Mouse (Mus musculus): Measurements from ENCODE around the gene Ssh1. TPM values are rescaled to one million over a fixed set of nuclear protein-coding genes. Genes with fewer than 3 reads are reported as not detected.

Ssh1 gene
- polyA plus RNA-seq, 1 experiment from 2014 or later, result 14.7 TPM

GRCm38 (mm10) chr5:114024390-114024789 lies 30.7 kb upstream of the Ssh1 start:
- no peak overlapping the region for H3K27ac ChIP-seq
- no peak overlapping the region for H3K9ac ChIP-seq
- 53% methylated on average over 6 of the region's 6 CpGs for WGBS
- peaks cover 9% of the 10 kb centered on the region; the same call in 1 of the 2 replicates for H3K4me1 ChIP-seq
- no peak overlapping the region for H3K4me3 ChIP-seq (replicated peaks)
- no peaks in the 10 kb centered on the region for H3K9me3 ChIP-seq (replicated peaks)
- H3K27me3 ChIP-seq, result no peaks in the 10 kb centered on the region
- no peaks in the 10 kb centered on the region for H3K36me3 ChIP-seq
- no peak overlapping the region for H3K4me2 ChIP-seq
- no peak for ATAC-seq (replicated peaks; ENCODE audit: low FRiP score)

GRCm38 (mm10) chr5:114015121-114015520 lies 21.4 kb upstream of the Ssh1 start:
- WGBS, result 67% methylated on average over 7 of the region's 7 CpGs

DNA sequence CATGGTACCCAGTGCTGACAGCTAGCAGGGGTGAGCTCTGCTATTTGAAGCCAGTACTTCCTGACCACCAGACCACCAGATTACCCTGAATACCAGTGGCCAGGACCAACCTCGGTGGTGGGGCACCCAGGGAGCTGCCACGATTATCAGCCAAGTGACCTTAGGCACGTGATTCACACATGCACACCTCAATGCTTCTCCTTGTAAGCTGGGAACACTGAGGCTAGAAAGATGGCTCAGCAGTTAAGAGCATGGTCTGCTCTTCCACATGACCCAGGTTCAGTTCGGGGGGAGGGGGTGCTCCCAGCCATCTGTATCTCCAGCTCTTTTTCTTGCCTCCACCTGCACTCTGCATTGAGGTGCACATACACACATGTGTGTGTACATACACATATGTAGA lies 15.4 kb upstream of the Ssh1 start:
- no peak overlapping the region for H3K4me3 ChIP-seq (replicated peaks)
- no peaks in the 10 kb centered on the region for H3K36me3 ChIP-seq
- no peak overlapping the region for H3K9ac ChIP-seq
- H3K4me2 ChIP-seq, result no peak overlapping the region
- peaks cover 12% of the 10 kb centered on the region for H3K4me1 ChIP-seq
- H3K27ac ChIP-seq, result no peak overlapping the region
- H3K9me3 ChIP-seq (replicated peaks), result no peaks in the 10 kb centered on the region
- no peak for ATAC-seq (replicated peaks; ENCODE audit: low FRiP score)
- H3K27me3 ChIP-seq, result no peaks in the 10 kb centered on the region
- 66% methylated on average over 4 of the region's 4 CpGs for WGBS

More at GRCm38 (mm10) chr5:114015121-114015520, 21.4 kb upstream of the Ssh1 start:
- H3K4me2 ChIP-seq, result no peak overlapping the region
- H3K27ac ChIP-seq, result no peak overlapping the region
- no peak overlapping the region for H3K9ac ChIP-seq
- H3K36me3 ChIP-seq, result no peaks in the 10 kb centered on the region
- no peaks in the 10 kb centered on the region for H3K4me1 ChIP-seq
- H3K27me3 ChIP-seq, result no peaks in the 10 kb centered on the region
- ATAC-seq (replicated peaks; ENCODE audit: low FRiP score), result no peak
- H3K4me3 ChIP-seq (replicated peaks), result no peak overlapping the region
- no peaks in the 10 kb centered on the region for H3K9me3 ChIP-seq (replicated peaks)

GRCm38 (mm10) chr5:114007753-114008453 lies 14.2 kb upstream of the Ssh1 start:
- WGBS, result 81% methylated on average over 12 of the region's 12 CpGs
- H3K4me3 ChIP-seq (replicated peaks), result no peak overlapping the region

GRCm38 (mm10) chr5:114006974-114007373 lies 13.3 kb upstream of the Ssh1 start:
- Histone ChIP-seq H3K4me3 (replicated peaks) (no peak overlapping the region), H3K27me3 (no peaks in the 10 kb centered on the region), H3K9me3 (replicated peaks) (no peaks in the 10 kb centered on the region), H3K36me3 (no peaks in the 10 kb centered on the region), H3K9ac (no peak overlapping the region), H3K27ac (no peak overlapping the region), H3K4me1 (peaks cover 20% of the 10 kb centered on the region), H3K4me2 (no peak overlapping the region)
- no peak for ATAC-seq (replicated peaks; ENCODE audit: low FRiP score)
- WGBS, result 57% methylated on average over 4 of the region's 4 CpGs

More at GRCm38 (mm10) chr5:114007753-114008453, 14.2 kb upstream of the Ssh1 start:
- Histone ChIP-seq H3K9ac (no peak overlapping the region), H3K9me3 (replicated peaks) (no peaks in the 10 kb centered on the region), H3K36me3 (no peaks in the 10 kb centered on the region), H3K4me2 (no peak overlapping the region), H3K27me3 (no peaks in the 10 kb centered on the region), H3K4me1 (peaks cover 20% of the 10 kb centered on the region), H3K27ac (no peak overlapping the region)
- no peak for ATAC-seq (replicated peaks; ENCODE audit: low FRiP score)

GRCm38 (mm10) chr5:114005100-114005499 lies 11.4 kb upstream of the Ssh1 start:
- Histone ChIP-seq H3K27me3 (no peaks in the 10 kb centered on the region), H3K27ac (peak overlapping the region; percentile 74), H3K9me3 (replicated peaks) (no peaks in the 10 kb centered on the region), H3K36me3 (no peaks in the 10 kb centered on the region), H3K4me3 (replicated peaks) (no peak overlapping the region), H3K9ac (no peak overlapping the region), H3K4me2 (0 out of 2 replicates have a peak overlapping the region, but pooled peaks have one; percentile 19), H3K4me1 (peaks cover 20% of the 10 kb centered on the region)
- ATAC-seq (replicated peaks; ENCODE audit: low FRiP score), result no peak
- 24% methylated on average over 5 of the region's 5 CpGs for WGBS

- Histone ChIP-seq H3K27ac (peak overlapping the region; percentile 74), H3K27me3 (no peaks in the 10 kb centered on the region), H3K4me3 (replicated peaks) (no peak overlapping the region), H3K36me3 (no peaks in the 10 kb centered on the region), H3K9me3 (replicated peaks) (no peaks in the 10 kb centered on the region), H3K4me1 (peaks cover 20% of the 10 kb centered on the region), H3K4me2 (peak overlapping the region; percentile 19; the same call in 1 of the 2 replicates), H3K9ac (no peak overlapping the region)
- ATAC-seq (replicated peaks; ENCODE audit: low FRiP score), result no peak
- 64% methylated on average over 11 of the region's 11 CpGs for WGBS
Observed at GRCm38 (mm10) chr5:114004573-114004972, 10.9 kb upstream of the Ssh1 start.

- Histone ChIP-seq H3K27ac (peak within 1 kb of the TSS; percentile 74), H3K27me3 (no peaks in the 10 kb centered on the region)
- 43% methylated on average over 5 of the region's 5 CpGs for WGBS
Observed at GRCm38 (mm10) chr5:114003542-114003941, 9.8 kb upstream of the Ssh1 start, which contains the start of gene Dao. Gene Dao, plus strand, starts transcription at chr5:114003703.

GRCm38 (mm10) chr5:113999382-113999781 lies 5.7 kb upstream of the Ssh1 start:
- H3K36me3 ChIP-seq, result no peaks in the 10 kb centered on the region
- peaks cover 15% of the 10 kb centered on the region for H3K4me1 ChIP-seq
- no peak; the same call in 1 of the 2 replicates for ATAC-seq (replicated peaks; ENCODE audit: low FRiP score)
- 50% methylated on average over 5 of the region's 5 CpGs for WGBS
- no peaks in the 10 kb centered on the region for H3K9me3 ChIP-seq (replicated peaks)
- no peak overlapping the region for H3K4me3 ChIP-seq (replicated peaks)
- H3K27me3 ChIP-seq, result no peaks in the 10 kb centered on the region
- no peak overlapping the region for H3K4me2 ChIP-seq
- no peak overlapping the region for H3K9ac ChIP-seq
- H3K27ac ChIP-seq, result no peak overlapping the region

More at GRCm38 (mm10) chr5:114003542-114003941, 9.8 kb upstream of the Ssh1 start, which contains the start of gene Dao:
- H3K4me2 ChIP-seq, result peak within 1 kb of the TSS; percentile 19; the same call in 1 of the 2 replicates
- ATAC-seq (replicated peaks; ENCODE audit: low FRiP score), result peak; percentile 81
- 0 out of 2 replicates have a peak within 1 kb of the TSS, but pooled peaks have one; percentile 2 for H3K4me3 ChIP-seq (replicated peaks)
- no peak within 1 kb of the TSS for H3K9ac ChIP-seq
- H3K9me3 ChIP-seq (replicated peaks), result no peaks in the 10 kb centered on the region
- H3K36me3 ChIP-seq, result no peaks in the 10 kb centered on the region
- H3K4me1 ChIP-seq, result peaks cover 20% of the 10 kb centered on the region

- Histone ChIP-seq H3K9me3 (replicated peaks) (no peaks in the 10 kb centered on the region), H3K4me1 (peaks cover 24% of the 10 kb centered on the region), H3K27ac (no peak overlapping the region), H3K4me2 (no peak overlapping the region), H3K27me3 (no peaks in the 10 kb centered on the region), H3K9ac (no peak overlapping the region), H3K36me3 (no peaks in the 10 kb centered on the region), H3K4me3 (replicated peaks) (no peak overlapping the region)
- ATAC-seq (replicated peaks; ENCODE audit: low FRiP score), result no peak
- 45% methylated on average over 2 of the region's 2 CpGs for WGBS
Observed at GRCm38 (mm10) chr5:113996458-113996857, 2.8 kb upstream of the Ssh1 start.

DNA sequence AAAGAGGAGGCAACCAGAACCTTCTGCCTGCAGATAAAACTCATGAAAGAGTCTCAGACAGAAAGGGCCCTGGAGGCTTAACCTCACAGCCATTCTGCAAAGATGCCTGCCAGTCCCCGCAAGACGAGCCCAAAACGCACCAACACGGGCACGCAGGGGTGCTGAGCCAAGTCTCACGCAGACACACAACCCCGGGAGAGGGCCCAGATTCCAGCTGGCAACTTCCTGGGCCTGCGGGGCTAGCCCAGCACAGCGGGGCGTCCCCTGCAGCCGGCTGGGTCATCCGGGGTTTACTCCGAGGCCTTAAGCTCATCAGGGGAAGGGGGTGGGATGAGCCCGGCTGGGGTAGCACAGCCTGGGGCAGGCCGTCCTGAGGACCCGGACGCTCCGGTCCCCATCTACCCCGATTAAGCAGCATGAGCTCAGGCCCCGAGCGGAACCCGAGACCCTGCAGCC lies 635 bp downstream of the Ssh1 start:
- peak; percentile 77 for ATAC-seq (replicated peaks; ENCODE audit: low FRiP score)
- under 1% methylated on average over 22 of the region's 22 CpGs for WGBS
- peak overlapping the region; percentile 77 for H3K4me2 ChIP-seq
- H3K27me3 ChIP-seq, result no peaks in the 10 kb centered on the region
- H3K4me1 ChIP-seq, result peaks cover 44% of the 10 kb centered on the region
- peak overlapping the region; percentile 81 for H3K9ac ChIP-seq
- peak overlapping the region; percentile 88 for H3K4me3 ChIP-seq (replicated peaks)
- H3K27ac ChIP-seq, result peak overlapping the region; percentile 92
- peaks cover 11% of the 10 kb centered on the region for H3K36me3 ChIP-seq
- H3K9me3 ChIP-seq (replicated peaks), result no peaks in the 10 kb centered on the region

- peak overlapping the region; percentile 92 for H3K27ac ChIP-seq
- H3K9me3 ChIP-seq (replicated peaks), result no peaks in the 10 kb centered on the region
- 10% methylated on average over 12 of the region's 12 CpGs for WGBS
- peak overlapping the region; percentile 81 for H3K9ac ChIP-seq
- no peaks in the 10 kb centered on the region for H3K27me3 ChIP-seq
- no peak for ATAC-seq (replicated peaks; ENCODE audit: low FRiP score)
- H3K4me3 ChIP-seq (replicated peaks), result peak overlapping the region; percentile 88
- peak overlapping the region; percentile 77 for H3K4me2 ChIP-seq
- H3K4me1 ChIP-seq, result peaks cover 47% of the 10 kb centered on the region
- H3K36me3 ChIP-seq, result peaks cover 17% of the 10 kb centered on the region
Observed at GRCm38 (mm10) chr5:113992339-113992831, 1.3 kb downstream of the Ssh1 start.
